Mouse (Mus musculus) spleen, embryonic (tissue): Measurements from ENCODE around the gene Fez2.

ENCODE experiments used
- CTCF ChIA-PET: fragments of 350-600 bp; sonication (Branson Sonifier 250); formaldehyde crosslinking; loops from one replicate; lab custom pipeline; 2022; lab: Charles Lee

Fez2 gene

DNA sequence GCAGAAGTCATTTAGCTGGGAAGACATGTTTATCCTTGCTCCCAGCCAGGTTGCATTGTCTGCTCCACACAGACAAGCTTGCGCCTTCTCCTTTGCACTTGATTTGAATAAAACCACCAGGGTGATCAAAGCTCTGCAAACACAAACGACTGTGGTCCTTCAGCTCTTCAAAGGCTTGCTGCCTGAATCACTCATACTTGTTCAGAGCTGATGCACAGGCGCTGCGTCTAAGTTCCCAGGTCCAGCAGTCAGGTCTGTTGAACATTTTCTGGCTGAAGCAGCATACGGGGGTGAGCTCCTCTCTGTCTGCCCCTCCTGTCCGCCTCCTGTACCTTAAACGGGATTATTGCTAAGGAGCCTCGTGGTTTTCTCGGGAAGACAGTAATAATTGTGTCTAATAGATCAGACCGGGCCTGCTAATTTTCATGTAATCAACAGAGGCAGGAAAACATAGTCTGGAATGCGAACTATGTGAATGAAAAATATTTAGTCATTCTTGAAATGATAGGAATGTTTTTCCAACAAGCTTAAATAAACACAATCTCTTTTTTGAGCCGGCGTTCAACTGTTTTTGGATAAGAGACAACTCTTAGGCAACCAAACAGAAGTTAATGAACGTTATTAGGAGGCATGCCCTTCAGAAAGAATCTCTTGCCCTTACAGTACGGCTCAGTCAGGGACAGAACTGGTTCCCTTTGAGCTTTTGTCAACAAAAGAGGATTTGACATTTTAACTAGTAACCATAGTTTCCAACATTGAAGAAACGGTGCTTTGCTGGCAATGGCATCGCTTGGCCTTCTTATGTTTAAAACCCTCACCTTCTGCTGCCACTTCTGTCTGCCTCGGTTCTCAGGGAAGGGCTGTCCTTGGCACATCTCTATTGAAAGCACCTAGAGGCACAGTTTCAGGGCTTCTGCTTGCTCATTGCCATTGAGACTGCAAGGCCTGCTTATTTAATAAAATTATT, 95.3 kb downstream of the Fez2 start:
- CTCF ChIA-PET: no interaction called here

DNA sequence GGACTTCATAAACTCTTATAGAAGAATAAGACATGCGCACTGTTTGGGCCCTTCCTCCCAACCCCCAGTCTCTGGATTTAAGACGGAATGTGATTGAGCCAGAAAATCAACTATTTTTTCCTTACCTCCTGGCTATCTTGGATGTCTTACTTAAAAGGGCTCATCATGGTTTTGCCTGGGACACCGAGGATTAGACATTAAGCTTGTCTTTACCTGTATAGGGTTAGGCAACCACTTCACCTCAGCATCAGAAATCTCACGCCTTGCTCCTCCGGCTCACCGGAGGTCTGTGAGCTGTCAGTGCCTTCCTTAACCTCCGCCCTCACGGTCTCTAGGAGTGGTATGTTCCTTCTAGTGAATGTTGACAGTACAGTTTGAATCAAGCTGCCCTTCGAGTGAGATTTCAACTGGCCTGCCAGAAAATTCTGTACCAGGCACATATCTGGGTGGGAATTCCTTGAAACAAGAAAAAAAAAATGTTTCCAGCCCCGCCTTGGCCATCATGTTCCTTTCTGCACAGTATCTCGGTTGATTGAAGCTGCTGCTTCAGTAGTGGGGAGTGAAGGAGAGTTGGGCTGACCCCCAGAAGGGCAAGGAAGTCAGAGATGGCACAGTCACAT, 96.6 kb downstream of the Fez2 start:
- CTCF ChIA-PET: no interaction called here
